Mouse (Mus musculus) bone marrow macrophage, adult 2 months (primary cell): ENCODE results near the gene Cfap43. TPM values are rescaled to one million over a fixed set of nuclear protein-coding genes. Genes with fewer than 3 reads are reported as not detected.

ENCODE experiments used
- H3K27ac ChIP-seq: 2 replicates; pipeline ENCODE4 v1.5.1; 2012; ENCODE audit warnings: low read depth, low read length; ENCODE audit not compliant: insufficient read depth
- H3K4me1 ChIP-seq: 2 replicates; pipeline ENCODE4 v1.6.1; 2012; ENCODE audit warnings: low read length; ENCODE audit not compliant: control insufficient read depth, insufficient read depth
- H3K4me3 ChIP-seq: 2 replicates; pipeline ENCODE4 v1.5.1; 2012; ENCODE audit warnings: mild to moderate bottlenecking, low read length, moderate library complexity; ENCODE audit not compliant: insufficient read depth
- CTCF ChIP-seq: IDR thresholded peaks from 2 replicates; pipeline ENCODE4 v1.5.1; 2012; ENCODE audit warnings: low read depth, mild to moderate bottlenecking, low read length, moderate library complexity
- POLR2A ChIP-seq: IDR thresholded peaks from 2 replicates; pipeline ENCODE4 v1.6.1; 2012; ENCODE audit warnings: mild to moderate bottlenecking, low read depth, low read length, borderline replicate concordance
- polyA plus RNA-seq: library from polyadenylated mRNA; stranded (reverse); fragments of >200 nt; gene quantifications from 2 replicates; pipeline ENCODE4 v1.2.4, GENCODE M21; 2012; ENCODE audit not compliant: missing spikeins, insufficient read depth, insufficient read length

Cfap43 gene
- polyA plus RNA-seq, 1 experiment, result not detected

GRCm38 (mm10) chr19:47915251-47915650 is 3.8 kb downstream of the Cfap43 start:
- H3K4me3 ChIP-seq, result no peak overlapping the region
- peaks cover 20% of the 10 kb centered on the region for H3K4me1 ChIP-seq
- TF ChIP-seq POLR2A (no peak), CTCF (no peak)
- H3K27ac ChIP-seq, result no peak overlapping the region

- TF ChIP-seq CTCF (no peak), POLR2A (no peak)
- no peak overlapping the region for H3K4me3 ChIP-seq
- no peak overlapping the region for H3K27ac ChIP-seq
- peaks cover 25% of the 10 kb centered on the region for H3K4me1 ChIP-seq
These were observed 4.9 kb downstream of the Cfap43 start for GRCm38 (mm10) chr19:47914191-47914590.

- Histone ChIP-seq H3K4me1 (peaks cover 27% of the 10 kb centered on the region), H3K4me3 (no peak overlapping the region), H3K27ac (no peak overlapping the region)
- TF ChIP-seq POLR2A (no peak), CTCF (no peak)
These were observed 5.7 kb downstream of the Cfap43 start for GRCm38 (mm10) chr19:47913344-47913743.

GRCm38 (mm10) chr19:47910751-47911150 is 8.3 kb downstream of the Cfap43 start:
- H3K4me3 ChIP-seq, result no peak overlapping the region
- no peak overlapping the region for H3K27ac ChIP-seq
- peaks cover 18% of the 10 kb centered on the region for H3K4me1 ChIP-seq
- TF ChIP-seq CTCF (no peak), POLR2A (no peak)

- no peak for TF ChIP-seq CTCF
- no peak for TF ChIP-seq POLR2A
- peaks cover 23% of the 10 kb centered on the region for H3K4me1 ChIP-seq
- H3K4me3 ChIP-seq, result no peak overlapping the region
- no peak overlapping the region for H3K27ac ChIP-seq
These were observed 8.9 kb downstream of the Cfap43 start for GRCm38 (mm10) chr19:47910117-47910618.

GRCm38 (mm10) chr19:47909387-47910116 is 9.5 kb downstream of the Cfap43 start:
- Histone ChIP-seq H3K4me3 (no peak overlapping the region), H3K4me1 (peaks cover 29% of the 10 kb centered on the region), H3K27ac (no peak overlapping the region)
- TF ChIP-seq POLR2A, result no peak

DNA sequence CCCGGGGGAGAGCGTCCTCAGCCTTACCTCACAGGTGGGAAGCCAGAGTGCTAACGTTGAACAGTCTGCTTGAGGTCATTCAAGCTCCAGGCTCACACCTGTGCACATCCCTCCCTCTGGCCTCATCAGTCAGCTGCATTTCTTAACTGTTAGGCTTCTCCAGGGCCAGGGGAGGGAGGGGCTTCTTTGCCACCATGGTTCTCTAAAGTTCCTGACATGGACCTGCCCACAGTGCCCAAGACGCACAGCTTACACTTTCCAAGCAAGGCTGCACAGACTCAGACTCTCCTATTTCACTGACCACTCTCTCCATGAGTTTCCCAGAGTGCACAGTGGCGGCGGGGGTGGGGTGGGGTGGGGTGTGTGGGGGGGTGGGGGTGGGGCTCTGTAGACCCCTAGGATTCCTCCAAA is 10.1 kb downstream of the Cfap43 start:
- Histone ChIP-seq H3K4me3 (no peak overlapping the region), H3K4me1 (peaks cover 31% of the 10 kb centered on the region), H3K27ac (no peak overlapping the region)
- TF ChIP-seq CTCF (no peak), POLR2A (no peak)

DNA sequence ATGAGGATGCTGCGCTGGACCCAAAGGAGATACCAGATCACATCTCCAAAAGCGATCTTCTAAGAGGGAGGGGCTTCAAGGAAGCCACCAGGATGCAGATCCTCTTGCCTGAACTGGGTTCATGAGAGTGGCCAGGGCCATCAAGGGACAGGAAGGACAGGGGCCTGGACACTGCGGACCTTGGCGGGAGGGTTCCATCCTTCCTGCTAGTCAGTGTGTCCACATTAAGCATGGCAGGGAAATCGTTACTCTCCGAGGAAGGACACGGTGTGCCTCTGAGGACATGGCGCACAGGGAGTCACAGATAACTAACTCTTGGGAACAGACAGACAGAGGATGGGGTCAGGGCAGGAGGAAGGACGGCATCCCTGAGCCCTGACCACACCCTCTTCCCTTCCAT is 11.5 kb downstream of the Cfap43 start:
- TF ChIP-seq CTCF (no peak), POLR2A (no peak)
- H3K4me1 ChIP-seq, result peaks cover 40% of the 10 kb centered on the region
- H3K4me3 ChIP-seq, result no peak overlapping the region
- H3K27ac ChIP-seq, result no peak overlapping the region

DNA sequence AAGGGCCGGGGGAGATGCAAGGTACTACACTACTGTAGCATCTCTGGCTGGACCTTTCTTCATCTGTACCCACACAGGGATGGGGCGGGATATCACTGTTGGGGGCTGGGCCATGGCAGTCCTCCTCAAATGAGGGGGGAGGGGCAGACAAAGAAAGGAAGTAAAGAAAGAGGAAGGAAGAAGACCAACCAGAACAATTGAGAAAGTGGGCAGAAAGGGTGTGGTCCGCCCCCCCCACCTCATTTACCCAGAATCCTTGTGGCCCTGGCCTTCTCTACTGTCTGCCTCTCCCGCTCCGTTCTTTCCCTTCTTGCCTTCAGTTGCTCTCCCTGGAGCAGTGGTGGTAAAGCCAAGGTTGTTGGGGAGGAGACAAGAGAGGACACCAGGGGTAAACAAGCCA is 13.5 kb downstream of the Cfap43 start:
- no peak overlapping the region for H3K4me3 ChIP-seq
- no peak for TF ChIP-seq POLR2A
- TF ChIP-seq CTCF, result no peak
- H3K27ac ChIP-seq, result peak overlapping the region; percentile 36; the same call in 1 of the 2 replicates
- peaks cover 57% of the 10 kb centered on the region for H3K4me1 ChIP-seq

- TF ChIP-seq POLR2A (no peak), CTCF (no peak)
- no peak overlapping the region for H3K4me3 ChIP-seq
- peaks cover 55% of the 10 kb centered on the region for H3K4me1 ChIP-seq
- peak overlapping the region; percentile 30; the same call in 1 of the 2 replicates for H3K27ac ChIP-seq
These were observed 14.0 kb downstream of the Cfap43 start for GRCm38 (mm10) chr19:47905081-47905480.

DNA sequence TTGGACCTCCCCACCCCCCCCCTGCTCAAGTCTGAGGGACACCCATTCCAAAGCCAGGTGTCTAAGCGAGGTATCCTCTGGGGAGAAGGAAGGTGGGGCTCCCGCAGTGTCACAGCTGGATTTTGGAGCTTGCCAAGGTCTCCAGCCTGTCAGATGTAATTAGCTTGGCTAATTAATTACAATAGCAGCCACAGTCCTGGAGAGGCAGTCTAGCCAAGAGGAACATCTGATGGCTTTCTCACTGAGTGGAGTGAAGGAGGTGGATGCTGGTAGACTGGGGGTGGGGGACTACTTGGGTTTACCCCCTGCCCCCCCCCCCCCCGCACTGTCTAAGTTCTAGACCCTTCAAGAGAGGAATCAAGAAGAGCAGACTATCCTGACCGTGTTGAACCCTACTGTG is 15.4 kb downstream of the Cfap43 start:
- no peak overlapping the region for H3K27ac ChIP-seq
- H3K4me3 ChIP-seq, result no peak overlapping the region
- no peak for TF ChIP-seq CTCF
- no peak for TF ChIP-seq POLR2A
- H3K4me1 ChIP-seq, result peaks cover 46% of the 10 kb centered on the region
